Mouse (Mus musculus): ENCODE results near the gene Scn2a.
A peak's percentile ranks its signal among the peaks of the same experiment; 100 is the strongest.

Gene Scn2a

GRCm38 (mm10) chr2:65620556-65621166 is at the start of gene Scn2a:
TSS of gene Scn2a (plus strand) at chr2:65620771.
- peak; percentile 36 to 78 for DNase-seq (ENCODE audit: low spot score in 2 of 2)

DNA sequence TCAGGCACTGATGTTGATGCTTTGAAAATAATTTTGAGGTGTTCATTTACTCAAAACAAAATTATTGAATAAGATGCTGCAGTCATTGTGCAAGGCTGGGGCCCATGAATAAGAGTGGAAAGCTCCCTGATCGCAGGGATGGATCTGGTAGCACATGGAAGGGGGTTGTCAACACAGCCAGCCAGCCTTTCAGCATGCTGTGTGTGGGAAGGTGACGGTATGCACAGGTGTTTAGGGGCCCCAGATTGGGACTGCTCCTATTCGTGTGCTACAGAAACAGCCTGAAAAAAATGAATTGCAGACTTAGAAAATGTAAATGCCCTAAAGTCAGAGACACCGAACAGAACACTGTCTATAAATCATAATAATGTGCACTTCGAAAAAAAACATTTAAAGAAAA is 32.9 kb upstream of the Scn2a start:
- DNase-seq (ENCODE audit: low spot score in 2 of 2) = peak in 1 of 2 experiments; percentile 69

GRCm38 (mm10) chr2:65607813-65608212 is 12.8 kb upstream of the Scn2a start:
- no peak for DNase-seq (ENCODE audit: low spot score in 2 of 2)

DNA sequence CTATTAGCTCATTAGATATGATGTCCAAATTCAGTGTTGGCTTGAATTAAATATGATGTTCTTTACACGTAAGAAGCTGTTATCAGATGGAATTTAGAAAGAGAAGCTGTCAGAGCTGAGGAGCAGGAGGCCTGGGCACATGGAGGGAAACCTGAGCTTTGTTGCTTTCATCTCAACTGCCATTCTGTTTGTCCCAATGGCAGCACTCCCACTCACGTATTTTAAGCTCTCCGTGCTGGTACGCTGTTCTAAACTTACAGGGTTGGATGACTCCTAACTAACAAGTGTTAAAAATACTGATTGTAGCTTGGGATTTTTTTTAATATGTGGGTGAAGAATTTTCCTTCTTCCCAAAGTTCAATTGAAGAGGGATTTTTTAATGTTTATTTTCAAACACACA is 8.7 kb upstream of the Scn2a start:
- DNase-seq (ENCODE audit: low spot score in 2 of 2) = no peak

DNA sequence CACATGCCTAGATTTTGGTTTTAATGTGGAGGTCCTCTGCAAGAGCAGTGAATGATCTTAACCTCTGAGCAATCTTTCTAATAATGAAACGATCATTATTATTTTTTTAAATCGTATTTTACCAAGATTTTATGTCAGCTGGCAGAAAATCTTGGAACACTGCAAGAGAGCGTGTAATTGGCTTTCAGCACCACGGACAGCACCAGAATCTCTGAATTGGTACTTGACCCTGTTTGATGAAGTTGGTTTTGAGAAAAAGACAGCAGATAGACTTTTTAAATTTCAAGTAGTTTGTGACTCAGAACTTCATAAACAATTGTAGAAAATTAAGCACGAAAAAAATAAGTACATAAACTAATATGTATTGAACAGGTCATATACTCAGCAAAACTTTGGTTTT is 790 bp upstream of the Scn2a start:
- DNase-seq (ENCODE audit: low spot score in 2 of 2) = no peak

DNA sequence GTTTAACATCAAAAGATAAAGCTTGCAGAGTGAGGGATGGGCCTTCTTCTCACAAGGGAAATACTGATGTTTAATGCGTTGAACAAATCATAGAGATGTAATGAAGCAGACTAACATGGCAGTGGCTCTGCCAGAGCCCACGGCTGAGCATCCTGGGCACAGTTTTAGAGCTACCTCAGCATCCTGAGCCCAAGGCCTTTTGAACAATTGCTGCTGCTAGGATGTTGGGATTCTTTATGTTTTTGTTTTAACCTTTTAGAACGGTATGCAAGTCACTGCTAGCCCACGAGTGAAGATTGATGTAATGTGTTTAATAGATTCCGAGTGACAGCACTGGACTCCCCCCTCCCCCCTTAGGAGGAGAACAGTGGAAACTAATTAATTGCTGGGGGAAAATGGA is 683 bp downstream of the Scn2a start:
- peak in 1 of 2 experiments; percentile 30 for DNase-seq (ENCODE audit: low spot score in 2 of 2)

- DNase-seq (ENCODE audit: low spot score in 2 of 2) = no peak
These were observed 1.3 kb downstream of the Scn2a start for GRCm38 (mm10) chr2:65621838-65622237.

GRCm38 (mm10) chr2:65652636-65653035 is 32.1 kb downstream of the Scn2a start:
- DNase-seq (ENCODE audit: low spot score in 2 of 2) = no peak

DNA sequence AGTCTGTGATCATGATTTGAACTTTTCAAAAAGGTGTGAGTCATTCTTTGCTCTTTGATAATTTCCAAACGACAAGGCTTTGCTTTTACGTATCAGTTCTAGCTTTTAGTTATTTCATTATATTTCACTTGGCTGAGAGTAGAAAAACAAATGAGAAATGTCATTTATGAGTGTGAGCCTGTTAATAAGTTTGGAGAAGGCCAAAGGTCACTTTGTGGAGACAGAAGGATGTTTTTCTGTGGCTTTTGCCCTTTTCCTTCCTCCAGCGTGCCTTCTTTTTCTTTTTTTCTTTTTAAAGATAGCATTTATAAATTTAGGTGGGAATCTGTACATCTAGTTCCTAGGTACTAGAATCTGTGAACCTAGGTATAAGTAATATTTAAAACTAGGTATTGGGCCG is 36.5 kb downstream of the Scn2a start:
- DNase-seq (ENCODE audit: low spot score in 2 of 2) = no peak

- DNase-seq (ENCODE audit: low spot score in 2 of 2) = no peak
These were observed 37.9 kb downstream of the Scn2a start for GRCm38 (mm10) chr2:65658430-65658829.

GRCm38 (mm10) chr2:65663892-65664291 is 43.3 kb downstream of the Scn2a start:
- DNase-seq (ENCODE audit: low spot score in 2 of 2) = no peak

GRCm38 (mm10) chr2:65664481-65664880 is 43.9 kb downstream of the Scn2a start:
- no peak for DNase-seq (ENCODE audit: low spot score in 2 of 2)

DNA sequence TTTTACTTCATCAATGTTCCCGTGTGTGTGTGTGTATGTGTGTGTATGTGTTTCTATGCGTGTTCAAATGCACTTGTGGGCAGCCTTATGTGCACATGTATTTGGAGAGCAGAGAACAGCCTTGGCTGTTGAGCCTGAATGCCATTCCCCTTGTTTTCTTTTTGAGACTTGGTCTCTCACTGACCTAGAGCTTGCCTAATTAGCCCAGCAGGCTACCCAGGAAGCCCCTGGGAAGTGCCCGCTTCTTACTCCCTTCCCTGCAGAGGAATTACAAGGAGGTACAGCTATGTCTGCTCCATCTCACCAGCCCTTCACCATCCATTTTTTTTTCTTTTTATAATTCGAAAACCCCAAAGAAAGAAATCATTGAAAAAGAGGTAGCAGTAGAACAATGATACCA is 44.6 kb downstream of the Scn2a start:
- no peak for DNase-seq (ENCODE audit: low spot score in 2 of 2)

DNA sequence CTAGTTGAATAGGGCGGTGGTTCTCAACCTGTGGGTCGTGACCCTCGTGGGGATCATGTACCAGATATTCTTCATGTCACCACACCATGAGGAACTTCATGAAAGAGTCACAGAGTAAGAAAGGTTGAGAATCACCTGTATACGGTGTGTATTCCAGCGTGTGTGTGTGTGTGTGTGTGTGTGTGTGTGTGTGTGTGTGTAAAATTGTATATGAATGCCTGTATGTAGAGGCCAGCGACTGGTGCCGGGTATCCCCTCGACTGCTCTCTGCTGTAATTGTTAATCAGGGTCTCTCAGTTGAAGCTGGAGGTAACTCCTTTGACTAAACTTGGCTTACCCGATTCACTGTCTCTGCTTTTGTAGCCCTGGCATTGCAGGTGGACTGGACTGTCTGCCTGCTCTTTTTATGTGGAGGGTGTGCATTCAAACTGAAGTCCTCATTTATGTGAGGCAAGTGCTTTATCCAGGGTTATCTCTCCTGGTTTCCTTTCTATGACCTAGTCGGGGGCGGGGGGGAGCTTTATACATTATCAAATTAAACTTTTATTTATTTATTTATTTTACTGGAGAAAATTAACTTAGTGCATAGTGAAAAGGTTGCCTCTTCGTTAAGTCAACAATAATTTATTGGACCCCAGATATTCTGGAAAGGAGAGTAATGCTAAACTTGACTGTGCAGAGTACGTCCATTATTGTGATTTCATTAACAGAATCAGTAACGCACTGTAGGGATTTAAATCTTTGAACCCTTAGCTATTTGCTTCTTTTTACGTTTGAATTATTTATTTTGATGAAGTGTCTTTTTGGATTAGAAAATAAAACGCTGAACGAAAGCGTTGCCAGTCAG is 47.2 kb downstream of the Scn2a start:
- no peak for DNase-seq (ENCODE audit: low spot score in 2 of 2)

DNA sequence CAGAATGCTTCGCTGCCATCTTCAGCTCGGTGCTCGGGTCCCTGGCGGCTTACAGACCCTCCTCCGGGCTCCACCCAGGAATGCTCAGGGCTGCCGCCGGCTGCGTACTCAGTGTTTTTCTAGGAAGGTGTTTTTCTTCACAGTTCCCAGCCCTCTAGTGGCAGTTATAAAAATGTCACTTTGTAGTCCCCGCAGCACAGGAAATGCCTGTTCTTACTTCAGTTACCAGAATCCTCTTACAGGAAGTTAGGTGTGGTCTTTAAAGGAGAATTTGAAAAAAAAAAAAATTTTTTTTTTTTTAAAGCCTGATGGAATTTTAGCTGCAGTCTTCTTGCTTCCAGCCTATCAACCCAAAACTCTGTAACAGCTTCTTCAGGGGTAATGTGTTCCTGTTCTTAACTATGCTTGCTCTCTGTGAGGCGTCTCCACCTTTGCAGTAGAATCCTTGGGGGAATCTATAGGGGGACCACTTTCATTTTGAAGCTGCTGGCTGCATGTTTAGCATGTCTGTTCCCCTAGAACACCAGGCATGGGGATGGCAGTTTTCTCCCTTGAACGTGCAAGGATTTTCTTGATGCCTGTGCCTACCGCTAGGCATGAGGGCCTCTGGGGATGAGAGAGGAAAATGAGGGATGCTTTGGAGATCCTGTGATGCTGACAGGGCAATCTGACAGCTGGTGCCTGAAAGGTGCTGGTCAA is 48.0 kb downstream of the Scn2a start:
- DNase-seq (ENCODE audit: low spot score in 2 of 2) = peak; percentile 81 to 89

- peak in 1 of 2 experiments; percentile 47 for DNase-seq (ENCODE audit: low spot score in 2 of 2)
These were observed 49.0 kb downstream of the Scn2a start for GRCm38 (mm10) chr2:65669561-65669960.

- peak in 1 of 2 experiments; percentile 37 for DNase-seq (ENCODE audit: low spot score in 2 of 2)
These were observed 49.7 kb downstream of the Scn2a start for GRCm38 (mm10) chr2:65670153-65670817.

GRCm38 (mm10) chr2:65679621-65680020 is 59.0 kb downstream of the Scn2a start:
- DNase-seq (ENCODE audit: low spot score in 2 of 2) = no peak

GRCm38 (mm10) chr2:65685151-65685550 is 64.6 kb downstream of the Scn2a start:
- peak in 1 of 2 experiments; percentile 35 for DNase-seq (ENCODE audit: low spot score in 2 of 2)

DNA sequence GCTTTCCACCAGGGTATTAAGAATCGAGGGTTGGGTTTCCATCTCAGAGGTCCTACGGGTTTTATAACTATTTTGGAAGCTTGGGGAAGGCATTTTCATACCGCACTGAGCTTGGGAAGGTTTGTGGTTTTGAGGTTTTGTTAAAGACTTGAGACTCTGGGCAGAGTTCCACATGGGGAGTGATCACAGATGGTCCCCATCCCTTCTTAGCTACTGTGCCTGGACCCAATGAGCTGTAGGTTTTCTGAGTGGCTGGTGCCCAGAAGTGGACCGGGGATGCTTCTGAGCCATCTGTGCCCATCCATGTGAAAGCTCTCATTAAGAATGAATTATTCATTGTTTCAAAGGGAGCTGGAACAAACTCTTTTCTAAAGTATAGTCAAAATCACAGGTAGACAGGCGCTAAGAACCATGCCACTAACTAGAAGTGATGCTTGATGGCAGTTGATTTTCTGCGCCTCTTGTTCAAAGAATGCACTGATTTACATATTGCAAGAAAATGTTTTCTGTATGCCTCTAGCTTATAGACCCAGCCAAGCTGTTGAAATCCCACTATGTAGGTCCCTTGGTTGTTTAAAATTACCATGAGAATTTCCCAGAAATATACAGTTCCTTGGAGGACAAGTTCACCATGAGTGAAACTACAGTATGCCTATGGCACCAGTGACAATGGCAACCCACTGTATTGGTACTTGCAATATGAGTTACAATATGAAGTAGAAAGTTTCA is 70.0 kb downstream of the Scn2a start:
- peak; percentile 44 to 81 for DNase-seq (ENCODE audit: low spot score in 2 of 2)

- DNase-seq (ENCODE audit: low spot score in 2 of 2) = no peak
These were observed 73.9 kb downstream of the Scn2a start for GRCm38 (mm10) chr2:65694485-65694884.

Measured in left cerebral cortex, adult 9 months (tissue).